Mouse (Mus musculus): ENCODE results near the gene Abhd15.

Gene Abhd15

GRCm38 (mm10) chr11:77493512-77494343 lies 21.2 kb upstream of the Abhd15 start, which contains the start of gene Git1:
TSS of gene Git1 (plus strand) at chr11:77493562.
- peak; percentile 57 for DNase-seq

- DNase-seq: no peak
These were observed 20.6 kb upstream of the Abhd15 start for GRCm38 (mm10) chr11:77494344-77494676.

- DNase-seq: no peak
These were observed 20.1 kb upstream of the Abhd15 start for GRCm38 (mm10) chr11:77494782-77495181.

- DNase-seq: no peak
These were observed 19.4 kb upstream of the Abhd15 start for GRCm38 (mm10) chr11:77495507-77495906.

GRCm38 (mm10) chr11:77497341-77497756 lies 17.6 kb upstream of the Abhd15 start:
- peak; percentile 69 for DNase-seq

DNA sequence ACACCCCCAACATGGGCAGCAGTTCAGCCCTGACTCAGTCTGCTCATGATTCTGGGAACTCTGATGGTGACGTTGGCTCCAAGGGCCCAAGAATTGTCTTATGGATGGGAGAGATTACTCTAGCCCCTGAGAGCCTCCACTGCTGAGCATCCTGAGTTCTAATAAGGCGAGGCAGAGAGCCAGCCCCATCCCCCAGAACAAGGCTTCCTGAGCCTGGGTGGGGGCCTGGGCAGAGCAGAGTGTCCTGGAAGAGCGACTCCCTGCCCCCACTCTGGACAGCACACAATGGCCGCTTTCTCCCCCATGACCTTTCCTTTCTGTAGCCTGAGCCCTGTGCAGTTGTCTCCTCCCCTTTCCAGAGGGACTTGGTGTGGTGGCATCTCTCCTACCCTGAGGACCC lies 17.1 kb upstream of the Abhd15 start:
- DNase-seq: no peak

- DNase-seq: no peak
These were observed 16.4 kb upstream of the Abhd15 start for GRCm38 (mm10) chr11:77498261-77499139.

GRCm38 (mm10) chr11:77499354-77499753 lies 15.6 kb upstream of the Abhd15 start:
- no peak for DNase-seq

DNA sequence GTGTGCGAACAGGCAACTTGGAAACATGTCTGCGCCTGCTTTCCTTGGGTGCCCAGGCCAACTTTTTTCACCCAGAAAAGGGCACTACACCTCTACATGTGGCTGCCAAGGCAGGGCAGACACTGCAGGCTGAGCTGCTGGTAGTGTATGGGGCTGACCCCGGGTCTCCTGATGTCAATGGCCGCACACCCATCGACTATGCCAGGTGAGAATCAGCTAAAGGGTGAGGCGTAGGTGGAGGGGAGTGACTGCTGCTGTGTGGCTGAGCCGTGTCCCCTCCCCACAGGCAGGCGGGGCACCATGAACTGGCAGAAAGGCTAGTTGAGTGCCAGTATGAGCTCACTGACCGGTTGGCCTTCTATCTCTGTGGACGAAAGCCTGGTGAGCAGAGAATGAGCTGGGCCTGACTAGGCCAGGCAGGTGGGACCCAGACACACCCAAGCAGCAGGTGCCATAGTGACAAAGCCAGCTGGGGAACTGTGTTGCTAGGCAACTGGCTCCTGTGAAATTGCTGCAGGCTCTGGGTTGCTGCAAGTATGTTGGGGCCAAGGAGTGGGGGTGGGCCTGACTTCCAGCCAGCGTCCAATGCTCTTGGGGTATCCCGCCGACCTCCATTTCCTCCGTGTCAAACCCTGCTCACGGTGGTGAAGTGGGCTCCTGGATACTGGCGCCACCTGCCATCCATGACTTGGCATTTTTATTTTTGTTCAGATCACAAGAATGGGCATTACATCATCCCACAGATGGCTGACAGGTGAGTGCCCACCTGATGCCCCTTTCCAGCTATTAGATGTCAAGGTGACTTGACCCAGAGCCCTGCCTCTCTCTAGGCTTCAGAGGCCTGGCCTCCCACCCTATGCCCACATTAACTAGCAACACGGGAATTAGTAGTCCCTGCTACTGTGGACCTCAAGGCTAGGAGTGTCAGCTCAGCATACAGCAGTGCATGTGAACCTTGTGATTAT lies 14.3 kb upstream of the Abhd15 start:
- DNase-seq: no peak

- DNase-seq: peak; percentile 84
These were observed 13.5 kb upstream of the Abhd15 start for GRCm38 (mm10) chr11:77501392-77501791.

GRCm38 (mm10) chr11:77501971-77502370 lies 12.9 kb upstream of the Abhd15 start:
- DNase-seq: no peak

DNA sequence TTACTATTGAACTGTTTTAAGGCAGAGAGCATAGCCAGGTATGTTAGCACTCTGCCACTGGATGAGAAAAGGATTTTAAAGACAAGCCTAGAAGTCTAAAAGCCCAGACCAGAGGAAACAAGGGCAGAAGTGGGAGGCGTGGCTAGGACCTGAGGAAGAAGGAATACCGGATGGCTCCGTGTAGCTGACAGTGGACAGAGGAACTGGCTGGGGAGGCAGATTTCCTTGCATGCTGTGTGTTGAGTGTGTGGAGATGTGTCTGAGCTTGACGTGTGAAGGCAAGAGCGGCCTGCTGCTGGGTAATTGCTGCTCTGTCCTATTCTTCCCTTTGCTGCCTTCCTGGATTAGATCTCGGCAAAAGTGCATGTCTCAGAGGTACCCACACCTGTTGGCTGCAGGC lies 12.4 kb upstream of the Abhd15 start:
- no peak for DNase-seq

- DNase-seq: no peak
These were observed 11.4 kb upstream of the Abhd15 start for GRCm38 (mm10) chr11:77503511-77503910.

DNA sequence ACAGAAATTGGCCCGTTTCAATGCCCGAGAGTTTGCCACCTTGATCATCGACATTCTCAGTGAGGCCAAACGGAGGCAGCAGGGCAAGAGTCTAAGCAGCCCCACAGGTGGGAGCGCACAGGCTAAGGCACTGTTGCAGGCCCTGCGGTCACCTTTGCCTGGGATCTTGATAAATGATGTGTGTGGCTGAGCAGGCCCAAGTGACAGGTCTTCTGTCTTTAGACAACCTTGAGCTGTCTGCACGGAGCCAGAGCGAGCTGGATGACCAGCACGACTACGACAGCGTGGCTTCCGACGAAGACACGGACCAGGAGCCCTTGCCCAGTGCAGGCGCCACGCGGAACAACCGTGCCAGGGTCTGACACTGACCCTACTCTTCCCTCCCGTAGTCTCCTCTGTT lies 10.5 kb upstream of the Abhd15 start:
- no peak for DNase-seq

DNA sequence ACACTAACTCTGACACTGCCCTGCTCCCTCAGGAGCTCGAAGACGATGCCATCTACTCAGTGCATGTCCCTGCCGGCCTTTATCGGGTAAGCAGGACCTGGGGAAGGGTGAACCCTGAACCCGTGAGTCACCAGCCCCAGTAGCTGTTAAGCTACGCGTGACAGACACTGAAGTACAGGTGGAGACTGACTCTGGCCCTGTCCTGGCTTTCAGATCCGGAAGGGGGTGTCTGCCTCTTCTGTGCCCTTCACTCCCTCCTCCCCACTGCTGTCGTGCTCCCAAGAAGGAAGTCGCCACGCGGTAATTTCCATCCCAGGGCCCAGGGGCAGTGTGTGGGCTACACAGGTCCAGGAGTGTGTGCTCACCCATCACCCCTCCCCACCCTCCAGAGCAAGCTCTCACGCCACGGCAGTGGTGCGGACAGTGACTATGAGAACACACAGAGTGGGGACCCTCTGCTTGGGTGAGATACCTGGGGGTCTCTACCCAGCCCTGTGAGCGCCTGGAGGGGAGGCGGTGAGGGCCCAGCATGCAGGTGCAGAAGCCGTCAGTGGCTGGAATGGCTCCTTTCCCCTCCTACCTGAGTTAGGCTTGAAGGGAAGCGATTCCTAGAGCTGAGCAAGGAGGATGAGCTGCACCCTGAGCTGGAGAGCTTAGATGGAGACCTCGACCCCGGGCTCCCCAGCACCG lies 9.5 kb upstream of the Abhd15 start:
- DNase-seq: no peak

GRCm38 (mm10) chr11:77506273-77506672 lies 8.6 kb upstream of the Abhd15 start:
- DNase-seq: peak; percentile 63

GRCm38 (mm10) chr11:77506941-77507340 lies 8.0 kb upstream of the Abhd15 start:
- no peak for DNase-seq

DNA sequence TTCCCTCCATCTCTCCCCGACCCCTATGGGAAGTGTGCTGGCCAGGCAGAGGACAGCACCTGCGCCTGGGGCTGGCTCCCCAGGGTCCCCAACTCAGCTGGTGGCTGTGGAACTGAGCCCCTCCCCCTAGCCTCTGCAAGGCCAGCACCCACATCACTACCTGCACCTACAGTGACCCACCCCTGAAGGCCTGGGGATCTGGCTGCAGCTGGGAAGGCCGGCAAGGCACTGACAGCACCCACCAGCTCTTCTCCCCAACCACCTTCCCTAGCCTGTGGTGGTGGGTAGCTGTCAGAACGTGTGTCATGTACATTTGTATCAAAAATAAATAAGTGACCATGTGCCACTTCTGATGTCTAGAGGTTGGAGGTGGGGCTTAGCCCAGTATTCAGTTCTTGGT lies 7.5 kb upstream of the Abhd15 start:
- DNase-seq: no peak

DNA sequence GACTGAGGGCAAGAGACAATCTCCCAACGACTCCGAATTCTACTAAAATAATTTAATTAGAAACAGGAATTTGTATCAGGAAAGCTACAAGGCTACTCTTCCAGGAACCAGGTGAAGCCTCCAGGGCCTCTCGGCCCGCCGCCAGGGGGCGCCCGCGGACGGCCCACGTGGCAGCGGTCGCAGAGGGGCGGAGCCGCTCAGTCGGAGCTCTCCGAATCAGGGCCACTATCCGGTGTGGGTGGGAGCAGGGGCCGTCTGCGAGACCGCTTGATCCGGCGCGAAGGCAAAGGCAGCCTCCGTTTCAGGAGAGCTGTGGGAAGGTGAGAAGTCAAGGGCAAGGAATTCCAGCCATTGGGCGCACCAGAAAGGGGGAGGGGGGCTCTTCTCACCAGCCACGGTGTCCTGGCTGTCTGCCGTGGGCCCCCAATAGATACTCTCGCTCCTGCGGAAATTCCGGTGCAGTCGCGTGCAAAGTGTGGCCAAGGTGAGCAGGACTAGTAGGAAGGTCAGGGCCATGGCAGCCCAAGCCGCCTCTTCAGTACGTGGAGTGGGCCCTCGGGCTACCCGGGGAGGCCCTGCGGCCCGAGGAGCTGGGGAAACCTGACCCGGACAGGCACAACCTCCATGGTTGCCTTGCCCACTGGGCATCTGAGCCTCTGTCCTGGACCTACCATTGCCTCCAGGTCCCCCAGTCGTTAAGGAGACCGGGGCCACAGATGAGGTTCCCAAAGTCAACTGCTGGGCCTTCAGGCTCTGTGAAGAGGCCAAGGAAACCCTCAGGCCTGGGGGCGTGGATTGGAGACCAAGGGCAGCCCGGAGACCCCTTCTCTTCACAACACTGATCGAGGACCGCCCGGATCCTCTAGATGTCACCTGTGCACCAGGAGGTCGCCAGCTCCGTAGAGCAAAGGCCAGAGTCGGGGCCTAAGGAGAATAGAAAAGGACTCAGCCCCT lies 6.6 kb upstream of the Abhd15 start:
- DNase-seq: peak; percentile 90

DNA sequence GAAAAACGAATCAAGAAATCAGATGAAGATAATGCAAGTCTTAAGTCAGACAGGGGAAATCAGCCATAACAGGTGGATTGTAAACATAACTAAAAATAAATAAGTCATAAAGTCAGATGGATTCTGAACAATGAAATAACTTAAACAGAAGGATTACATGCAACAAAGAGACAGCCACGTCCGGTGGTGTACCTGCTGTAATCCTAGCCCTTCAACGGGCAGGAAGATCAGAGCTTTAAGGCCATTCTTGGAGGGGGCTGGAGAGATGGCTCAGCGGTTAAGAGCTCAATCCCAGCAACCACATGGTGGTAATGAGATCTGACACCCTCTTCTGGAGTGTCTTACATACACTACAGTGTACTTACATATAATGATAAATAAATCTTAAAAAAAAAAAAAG lies 3.6 kb upstream of the Abhd15 start:
- DNase-seq: no peak

Data from kidney, adult 18-20 months (tissue).